Mouse (Mus musculus) ovary, postnatal 14 days (tissue): ENCODE measurements around the gene Zdhhc18.
"Not testable (repeated sequence)": the region's sequence is repeated elsewhere in the genome, so short reads cannot be mapped to it uniquely, and the experiment has no call there.

ENCODE experiments used
- DNase-seq: peaks from one replicate; pipeline ENCODE4 v3.0.0; 2022; ENCODE audit warnings: low spot score

Gene Zdhhc18

DNA sequence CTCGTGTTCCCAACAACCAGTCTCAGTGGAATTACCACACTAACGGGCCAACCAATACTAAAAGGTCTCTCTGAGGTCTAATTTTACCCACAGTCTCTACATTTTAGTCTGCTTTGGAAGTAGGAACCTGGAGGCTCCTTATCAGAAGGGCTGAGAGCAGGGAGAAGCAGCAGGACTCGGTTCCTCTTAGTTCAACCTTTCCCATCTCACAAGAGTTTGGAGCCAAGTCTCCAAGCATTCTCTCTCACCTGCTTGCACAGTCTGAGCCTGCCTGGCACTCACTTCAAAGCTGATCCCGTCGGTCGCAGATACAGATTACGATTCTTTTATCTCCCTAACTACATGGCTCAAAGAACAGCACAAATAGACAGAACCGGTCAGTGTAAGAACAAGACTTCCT is 13.0 kb upstream of the Zdhhc18 start:
- DNase-seq, result no peak

- no peak for DNase-seq
These were observed 12.5 kb upstream of the Zdhhc18 start for GRCm38 (mm10) chr4:133662421-133662820.

DNA sequence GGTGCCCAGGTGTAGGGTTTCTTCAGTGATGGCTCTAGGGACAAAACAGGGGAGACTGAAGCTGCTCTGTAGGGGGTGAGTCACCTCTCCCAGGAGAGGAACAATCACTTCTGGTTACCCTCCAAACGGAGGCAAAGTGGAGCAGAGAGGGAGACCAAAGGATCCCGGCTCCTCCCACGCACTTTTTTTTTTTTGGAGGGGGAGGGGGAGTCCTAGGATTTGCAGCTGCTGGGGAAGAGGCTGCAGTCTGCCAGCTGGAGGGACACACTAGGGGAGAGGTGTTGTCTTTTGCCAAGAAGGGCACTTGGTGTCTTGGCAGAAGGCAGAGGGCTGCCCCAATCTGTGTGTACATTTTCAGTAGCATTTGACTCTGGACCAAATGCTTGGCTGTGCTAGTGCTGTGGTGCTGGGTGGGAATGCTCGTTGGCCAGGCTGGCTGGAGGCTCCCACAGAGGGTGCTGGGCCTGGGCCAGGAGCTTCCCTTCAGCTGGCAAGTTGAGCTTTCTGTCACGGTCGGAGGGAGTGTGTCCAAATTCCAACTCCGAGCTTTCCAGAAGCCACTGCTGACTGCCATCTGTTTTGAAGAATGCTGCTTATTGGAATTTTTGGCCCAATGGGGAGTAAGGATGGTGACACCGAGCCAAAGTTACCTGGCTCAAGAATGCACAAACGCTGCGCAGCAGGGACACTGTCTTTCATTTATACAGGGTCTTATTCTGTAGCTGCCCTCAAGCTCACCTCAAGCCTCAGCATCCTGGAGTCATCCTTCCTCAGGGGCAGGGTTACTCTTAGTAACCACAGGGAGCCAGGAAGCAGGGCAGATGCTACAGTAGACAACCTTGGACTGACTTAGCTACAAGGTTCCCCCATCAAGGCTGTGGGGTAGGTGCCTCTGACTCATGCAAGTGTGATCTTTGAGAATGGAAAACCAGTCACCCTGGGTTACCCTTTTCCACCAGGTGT is 10.5 kb upstream of the Zdhhc18 start:
- peak; percentile 80 for DNase-seq

- no peak for DNase-seq
These were observed 9.7 kb upstream of the Zdhhc18 start for GRCm38 (mm10) chr4:133659497-133660192.

- no peak for DNase-seq
These were observed 8.8 kb upstream of the Zdhhc18 start for GRCm38 (mm10) chr4:133658729-133659128.

DNA sequence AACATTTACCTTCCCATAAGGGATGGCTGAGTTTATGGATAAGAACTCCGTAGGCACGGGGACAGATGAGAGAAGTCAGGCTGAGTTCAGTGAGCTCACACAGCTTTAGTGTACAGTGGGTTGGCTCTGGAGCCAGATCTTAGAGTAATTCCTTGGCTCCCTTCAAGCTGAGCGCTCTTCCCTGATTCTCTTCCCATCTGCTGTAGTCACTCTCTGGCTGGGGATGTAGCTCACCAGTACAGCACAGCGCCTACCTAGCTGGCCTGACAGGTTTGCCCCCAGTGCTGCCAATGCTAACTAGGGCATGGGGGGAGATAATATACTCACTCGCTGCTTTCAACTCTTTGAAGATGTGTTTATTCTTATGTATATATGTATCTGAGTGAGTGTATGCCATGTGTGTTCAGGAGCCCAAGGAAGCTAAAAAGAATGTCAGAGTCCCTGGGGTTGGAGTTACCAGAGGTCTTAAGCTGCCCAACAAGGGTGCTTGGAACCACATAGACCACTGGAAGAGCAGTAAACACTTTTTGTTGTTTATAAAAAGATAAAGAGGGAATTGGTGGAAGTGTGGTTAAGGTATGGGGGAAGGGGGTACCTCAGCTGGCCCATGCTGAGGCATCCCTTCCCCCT is 8.0 kb upstream of the Zdhhc18 start:
- DNase-seq, result no peak

- DNase-seq, result no peak
These were observed 7.0 kb upstream of the Zdhhc18 start for GRCm38 (mm10) chr4:133656997-133657396.

DNA sequence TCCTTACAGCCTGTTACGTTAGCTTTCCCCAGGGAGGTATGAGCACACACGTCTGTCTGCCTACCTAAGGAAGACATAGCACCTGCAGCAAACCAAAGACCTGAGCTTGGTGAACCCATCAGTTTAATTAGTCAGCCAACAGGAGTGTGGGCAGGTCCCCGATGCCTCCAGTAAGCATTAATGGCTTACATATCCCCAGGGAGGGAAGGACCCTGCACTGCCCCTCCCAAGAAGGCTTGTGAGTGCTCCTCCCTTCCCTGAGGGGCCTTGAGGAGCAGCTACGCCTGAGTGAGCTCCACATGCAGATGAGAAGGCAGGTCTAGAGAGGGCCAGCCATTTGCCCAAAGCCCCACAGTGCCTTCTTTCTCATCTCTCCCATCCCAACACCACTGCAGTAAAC is 6.3 kb upstream of the Zdhhc18 start:
- no peak for DNase-seq

DNA sequence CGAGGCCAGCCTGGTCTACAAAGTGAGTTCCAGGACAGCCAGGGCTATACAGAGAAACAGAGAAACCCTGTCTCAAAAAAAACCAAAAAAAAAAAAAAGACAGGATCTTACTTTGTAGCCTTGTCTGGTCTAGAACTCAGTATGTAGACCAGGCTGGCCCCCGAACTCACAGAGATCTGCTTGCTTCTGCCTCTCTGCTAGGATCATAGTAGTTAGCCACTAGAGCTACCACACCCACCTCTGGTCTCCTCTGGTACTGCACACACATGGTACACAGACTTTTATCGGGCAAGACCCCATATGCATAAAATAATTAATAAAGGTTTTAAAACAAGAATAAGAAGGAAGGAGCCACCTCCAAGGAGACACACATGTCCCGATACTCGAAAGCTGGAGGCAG is 4.1 kb upstream of the Zdhhc18 start:
- DNase-seq, result not testable (repeated sequence)

- no peak for DNase-seq
These were observed 2.8 kb upstream of the Zdhhc18 start for GRCm38 (mm10) chr4:133652746-133653145.

DNA sequence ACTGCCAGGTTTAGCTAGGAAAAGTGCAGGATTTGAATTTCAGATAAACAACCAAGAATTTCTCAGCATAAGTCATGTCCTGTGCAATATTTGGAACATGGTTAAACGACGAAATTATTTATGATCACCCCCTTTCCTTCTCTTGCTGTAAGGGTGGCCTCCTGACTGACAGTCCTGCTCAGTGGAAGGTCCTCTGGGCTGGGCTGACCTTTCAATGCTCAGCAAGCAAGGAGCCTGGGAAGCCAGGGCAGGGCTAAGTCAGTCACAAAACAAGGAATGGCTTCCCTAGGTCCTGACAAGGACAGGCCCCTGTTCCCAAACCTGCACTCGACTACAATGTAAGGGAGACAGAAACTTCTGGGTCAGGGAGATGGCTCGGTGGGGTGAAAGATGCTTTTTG is 2.0 kb upstream of the Zdhhc18 start:
- no peak for DNase-seq

DNA sequence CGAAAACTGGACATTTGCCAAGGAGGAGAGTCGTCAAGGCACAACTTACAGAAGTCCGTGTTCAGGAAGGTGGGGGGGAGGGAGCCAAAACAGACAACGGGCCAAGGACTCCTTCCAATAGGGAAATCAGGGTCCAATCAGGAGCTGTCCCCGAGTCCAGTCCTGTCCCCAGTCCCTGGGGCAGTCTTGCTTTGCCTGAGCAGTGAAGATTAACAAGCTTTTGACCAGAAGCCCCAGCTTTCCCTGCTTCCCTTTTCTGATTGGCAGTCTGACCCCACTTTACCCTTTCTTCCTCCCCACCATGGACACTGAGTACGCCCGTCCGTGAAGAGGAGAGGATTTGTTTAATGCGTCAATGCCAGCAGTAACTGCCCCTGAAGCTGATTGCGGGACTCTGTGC is 1.5 kb upstream of the Zdhhc18 start:
- DNase-seq, result no peak

GRCm38 (mm10) chr4:133649464-133649863 is 490 bp downstream of the Zdhhc18 start:
- not testable (repeated sequence) for DNase-seq

GRCm38 (mm10) chr4:133645680-133646079 is 4.3 kb downstream of the Zdhhc18 start:
- DNase-seq, result no peak

DNA sequence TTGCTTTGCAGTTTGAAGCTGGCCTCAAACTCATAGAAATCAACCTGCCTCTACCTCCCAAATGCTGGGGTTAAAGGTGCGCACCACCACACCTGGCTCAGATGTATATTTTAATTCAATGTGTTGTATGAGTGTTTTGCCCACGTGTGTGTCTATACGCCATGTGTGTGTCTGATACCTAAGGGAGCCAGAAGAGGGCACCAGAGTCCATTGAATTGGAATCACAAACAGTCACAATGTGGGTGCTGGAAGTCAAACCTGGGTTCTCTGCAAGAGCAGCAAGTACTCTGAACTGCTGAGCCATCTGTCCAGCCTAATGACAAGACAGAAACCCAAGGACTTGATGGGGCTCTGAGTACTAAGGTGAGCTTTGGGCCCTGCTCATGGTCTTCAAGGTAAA is 4.8 kb downstream of the Zdhhc18 start:
- DNase-seq, result no peak

- no peak for DNase-seq
These were observed 15.9 kb downstream of the Zdhhc18 start for GRCm38 (mm10) chr4:133634043-133634410.

- DNase-seq, result peak; percentile 91
These were observed 16.5 kb downstream of the Zdhhc18 start for GRCm38 (mm10) chr4:133633332-133634042.

DNA sequence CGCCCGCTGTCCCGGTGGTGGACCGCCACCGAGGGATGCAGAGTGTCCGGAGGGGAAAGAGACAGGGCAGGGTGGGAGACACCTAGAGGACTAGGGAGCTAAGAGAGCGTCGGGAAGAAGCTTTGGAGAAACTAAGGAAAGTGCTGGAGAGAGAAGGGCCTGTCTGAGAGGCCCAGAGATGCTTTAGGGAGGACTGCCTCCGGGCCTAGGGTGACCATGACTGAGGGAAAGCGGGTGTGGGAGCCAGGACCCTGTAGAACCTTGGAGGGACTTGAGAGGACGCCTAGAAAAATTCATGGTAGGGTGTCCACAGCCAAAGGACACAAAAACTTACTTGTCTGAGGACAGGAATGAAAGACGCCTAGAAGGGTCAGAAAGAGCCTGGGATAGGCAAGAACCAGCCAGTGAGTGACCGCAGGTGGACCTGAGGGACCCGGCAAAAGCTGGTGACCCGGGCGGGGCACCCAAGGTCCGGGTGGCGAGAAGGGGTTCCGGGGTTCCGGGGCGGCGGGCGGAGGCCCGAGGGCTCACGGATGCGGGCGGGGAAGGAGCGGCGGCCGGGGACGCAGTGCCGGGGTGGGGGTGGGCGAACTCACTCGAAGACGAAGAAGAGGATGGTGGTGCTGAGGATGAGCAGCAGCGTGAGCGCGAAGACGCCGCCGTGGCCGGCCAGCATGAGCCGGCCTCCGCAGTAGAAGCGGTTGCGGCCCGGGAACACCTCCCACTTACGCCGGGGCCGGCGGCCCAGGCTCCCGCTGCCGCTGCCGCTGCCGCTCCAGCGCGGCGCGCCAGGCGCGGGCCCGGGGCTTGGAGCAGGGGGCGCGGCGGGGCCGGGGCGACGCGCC is 17.2 kb downstream of the Zdhhc18 start:
- DNase-seq, result no peak

- no peak for DNase-seq
These were observed 18.1 kb downstream of the Zdhhc18 start for GRCm38 (mm10) chr4:133631769-133632411.

DNA sequence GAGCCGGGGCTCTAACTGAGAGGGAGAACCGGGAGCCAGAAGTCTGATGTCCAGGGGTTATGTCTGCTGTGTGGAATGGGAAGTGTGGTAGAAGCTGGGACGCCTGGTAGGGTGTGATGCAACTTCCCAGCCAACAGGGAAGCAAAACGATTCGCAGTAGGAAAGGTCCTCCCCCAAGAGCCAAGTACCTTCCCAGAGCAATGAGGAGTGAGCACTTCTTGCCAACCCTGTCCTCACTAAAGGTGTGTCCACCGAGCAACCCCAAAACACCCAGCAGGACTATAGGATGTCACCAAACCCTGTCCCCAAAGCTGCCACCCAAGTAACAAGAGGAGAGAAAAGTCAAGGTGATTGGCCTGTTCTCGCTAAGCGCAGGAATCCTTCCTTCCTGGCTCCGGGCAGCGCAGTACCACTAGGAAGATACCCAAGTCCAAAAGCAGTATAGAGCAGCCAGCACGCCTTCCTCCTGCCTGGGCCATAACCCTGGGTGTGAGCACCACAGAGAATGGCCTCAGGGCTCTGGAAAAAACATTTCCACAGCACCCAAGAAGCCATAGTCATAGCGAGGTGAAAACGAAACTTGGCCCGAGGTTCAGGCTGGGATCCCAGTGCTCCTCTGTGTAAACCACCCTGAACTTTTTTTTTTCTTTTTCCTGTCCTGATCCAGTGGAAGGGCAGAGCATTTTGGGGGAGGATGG is 18.7 kb downstream of the Zdhhc18 start:
- DNase-seq, result no peak
